Mouse (Mus musculus) erythroblast, embryonic 14.5 days (primary cell): ENCODE data around the gene Ramp2. TPM values are rescaled to one million over a fixed set of nuclear protein-coding genes. Genes with fewer than 3 reads are reported as not detected.

Experiments used
- H3K27me3 ChIP-seq: 2 replicates; pipeline ENCODE4 v1.6.1; 2012; ENCODE audit warnings: inconsistent platforms; ENCODE audit not compliant: control insufficient read depth
- H3K36me3 ChIP-seq: 2 replicates; pipeline ENCODE4 v1.6.1; 2012; ENCODE audit warnings: mild to moderate bottlenecking, inconsistent platforms; ENCODE audit not compliant: control insufficient read depth
- H3K4me1 ChIP-seq: 2 replicates; pipeline ENCODE4 v1.6.1; 2012; ENCODE audit warnings: inconsistent platforms; ENCODE audit not compliant: control insufficient read depth
- H3K4me3 ChIP-seq: replicated peaks from 2 replicates; pipeline ENCODE3; 2012; ENCODE audit warnings: moderate library complexity, mild to moderate bottlenecking, inconsistent platforms
- H3K9me3 ChIP-seq: 2 replicates; pipeline ENCODE4 v1.6.1; 2012; ENCODE audit warnings: low read length, inconsistent platforms, mixed read lengths; ENCODE audit not compliant: control insufficient read depth
- GATA1 ChIP-seq: IDR thresholded peaks from 2 replicates; pipeline ENCODE4 v1.6.1; 2012; ENCODE audit warnings: low read length, inconsistent platforms, mixed read lengths
- TAL1 ChIP-seq: IDR thresholded peaks from 3 replicates; pipeline ENCODE4 v1.6.1; 2012; ENCODE audit warnings: low read length, inconsistent platforms, mixed read lengths
- polyA plus RNA-seq: library from polyadenylated mRNA; stranded (reverse); fragments of >175 nt; gene quantifications from 2 replicates; pipeline ENCODE4 v1.2.3, GENCODE M21; 2012

Ramp2 gene
- polyA plus RNA-seq, 1 experiment: 0.09 TPM

- no peaks in the 10 kb centered on the region for H3K36me3 ChIP-seq
- H3K9me3 ChIP-seq: peaks cover 4% of the 10 kb centered on the region; the same call in 1 of the 2 replicates
- no peak overlapping the region for H3K4me3 ChIP-seq
- peaks cover 78% of the 10 kb centered on the region for H3K27me3 ChIP-seq
- H3K4me1 ChIP-seq: peaks cover 1% of the 10 kb centered on the region; the same call in 1 of the 2 replicates
- TF ChIP-seq GATA1 (no peak), TAL1 (no peak)
These were observed 12.6 kb upstream of the Ramp2 start for GRCm38 (mm10) chr11:101233240-101233639.

GRCm38 (mm10) chr11:101234124-101234523 is 11.7 kb upstream of the Ramp2 start:
- Histone ChIP-seq H3K9me3 (peaks cover 4% of the 10 kb centered on the region; the same call in 1 of the 2 replicates), H3K27me3 (peaks cover 71% of the 10 kb centered on the region), H3K4me1 (peaks cover 1% of the 10 kb centered on the region; the same call in 1 of the 2 replicates), H3K4me3 (no peak overlapping the region), H3K36me3 (no peaks in the 10 kb centered on the region)
- TF ChIP-seq GATA1 (no peak), TAL1 (no peak)

GRCm38 (mm10) chr11:101235429-101235828 is 10.4 kb upstream of the Ramp2 start:
- no peak for TF ChIP-seq GATA1
- no peak for TF ChIP-seq TAL1
- H3K9me3 ChIP-seq: peaks cover 4% of the 10 kb centered on the region; the same call in 1 of the 2 replicates
- peaks cover 58% of the 10 kb centered on the region for H3K27me3 ChIP-seq
- H3K4me3 ChIP-seq: no peak overlapping the region
- no peaks in the 10 kb centered on the region for H3K36me3 ChIP-seq
- H3K4me1 ChIP-seq: peaks cover 1% of the 10 kb centered on the region; the same call in 1 of the 2 replicates

- TF ChIP-seq TAL1 (no peak), GATA1 (no peak)
- Histone ChIP-seq H3K4me3 (no peak overlapping the region), H3K27me3 (peaks cover 48% of the 10 kb centered on the region), H3K4me1 (no peaks in the 10 kb centered on the region), H3K9me3 (peaks cover 4% of the 10 kb centered on the region; the same call in 1 of the 2 replicates), H3K36me3 (no peaks in the 10 kb centered on the region)
These were observed 9.0 kb upstream of the Ramp2 start for GRCm38 (mm10) chr11:101236782-101237181.

GRCm38 (mm10) chr11:101238071-101238647 is 7.7 kb upstream of the Ramp2 start:
- peaks cover 48% of the 10 kb centered on the region for H3K27me3 ChIP-seq
- TF ChIP-seq TAL1 (no peak), GATA1 (no peak)

GRCm38 (mm10) chr11:101245071-101245470 is 757 bp upstream of the Ramp2 start:
- H3K4me1 ChIP-seq: peaks cover 17% of the 10 kb centered on the region
- H3K27me3 ChIP-seq: peaks cover 76% of the 10 kb centered on the region
- H3K9me3 ChIP-seq: peaks cover 12% of the 10 kb centered on the region; the same call in 1 of the 2 replicates
- TF ChIP-seq GATA1: no peak
- no peak overlapping the region for H3K4me3 ChIP-seq
- H3K36me3 ChIP-seq: no peaks in the 10 kb centered on the region

More at GRCm38 (mm10) chr11:101238071-101238647, 7.7 kb upstream of the Ramp2 start:
- Histone ChIP-seq H3K4me1 (no peaks in the 10 kb centered on the region), H3K36me3 (no peaks in the 10 kb centered on the region), H3K9me3 (peaks cover 4% of the 10 kb centered on the region; the same call in 1 of the 2 replicates), H3K4me3 (no peak overlapping the region)

GRCm38 (mm10) chr11:101246702-101247012 is 829 bp downstream of the Ramp2 start:
- H3K36me3 ChIP-seq: no peaks in the 10 kb centered on the region
- TF ChIP-seq GATA1 (no peak), TAL1 (no peak)
- H3K27me3 ChIP-seq: peaks cover 77% of the 10 kb centered on the region
- peaks cover 12% of the 10 kb centered on the region; the same call in 1 of the 2 replicates for H3K9me3 ChIP-seq
- peaks cover 20% of the 10 kb centered on the region for H3K4me1 ChIP-seq
- H3K4me3 ChIP-seq: peak overlapping the region; percentile 36

- H3K9me3 ChIP-seq: peaks cover 12% of the 10 kb centered on the region; the same call in 1 of the 2 replicates
- peaks cover 68% of the 10 kb centered on the region for H3K27me3 ChIP-seq
- H3K4me1 ChIP-seq: peaks cover 24% of the 10 kb centered on the region
- H3K36me3 ChIP-seq: no peaks in the 10 kb centered on the region
- TF ChIP-seq TAL1 (no peak), GATA1 (no peak)
- no peak overlapping the region for H3K4me3 ChIP-seq
These were observed 1.7 kb downstream of the Ramp2 start for GRCm38 (mm10) chr11:101247521-101248030.

GRCm38 (mm10) chr11:101248258-101248994 is 2.6 kb downstream of the Ramp2 start:
- no peak for TF ChIP-seq GATA1
- no peak for TF ChIP-seq TAL1
- Histone ChIP-seq H3K4me1 (peaks cover 31% of the 10 kb centered on the region), H3K4me3 (no peak overlapping the region), H3K27me3 (peaks cover 60% of the 10 kb centered on the region), H3K36me3 (no peaks in the 10 kb centered on the region), H3K9me3 (peaks cover 12% of the 10 kb centered on the region; the same call in 1 of the 2 replicates)
